ENCODE assay signal across 9 mouse cellular contexts in the genomic region with DNA sequence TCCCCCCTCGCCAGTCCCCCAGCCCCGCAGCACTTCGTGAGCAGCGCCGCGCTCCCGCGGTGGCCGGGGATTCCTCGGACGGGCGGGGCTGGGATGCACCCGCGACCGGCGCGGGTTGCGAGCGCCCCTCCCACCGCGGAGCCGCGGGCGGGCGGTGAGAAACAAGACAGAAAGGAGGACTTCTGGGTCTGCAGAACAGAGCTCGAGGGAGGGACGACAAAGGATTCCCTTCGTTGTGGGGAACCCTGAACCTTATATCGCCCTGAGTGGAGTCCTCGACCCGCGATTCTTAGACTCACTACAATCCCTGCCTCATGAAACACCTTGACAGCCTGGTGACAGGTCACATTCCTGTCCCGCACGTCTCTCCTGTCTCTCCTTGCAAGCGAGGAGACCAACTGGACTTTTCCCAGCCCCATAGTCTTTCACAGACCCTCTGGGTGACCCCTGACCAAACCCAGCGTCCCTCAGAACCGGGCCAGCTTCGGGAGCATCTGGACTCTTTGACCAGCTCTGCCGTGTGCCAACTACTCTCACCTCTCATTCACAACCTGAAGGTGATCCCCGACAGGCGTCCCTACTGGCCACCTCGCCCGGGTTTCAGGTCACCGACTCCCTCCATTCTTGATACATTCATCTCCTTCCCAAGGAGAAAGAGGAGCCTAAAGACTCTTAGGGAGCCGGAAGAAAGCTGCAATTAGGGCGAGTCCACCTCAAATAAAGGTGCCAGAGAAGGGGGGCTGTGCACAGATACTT. TPM values are rescaled to one million over a fixed set of nuclear protein-coding genes. Genes with fewer than 3 reads are reported as not detected.
DNase-seq lines count a peak whose midpoint lies in the region; ATAC-seq lines count a peak whose summit lies in the region.
"Had no signal": no experiment of that assay in that cellular context is flagged by ENCODE, and none has a peak within 500 bp of the region (broad histone marks: within the 10 kb centered on the region; RNA-seq: fewer than 3 reads in every experiment).

No protein-coding gene starts in this region.

- DNase-seq in cerebellum, adult 11-12 months = peak; percentile 51
- DNase-seq in cerebellum, postnatal 4 days (ENCODE audit: low spot score in 2 of 2) = no peak
- peak; percentile 54 for DNase-seq in thymus, postnatal 4 days
- DNase-seq in thymus, postnatal 14 days = no peak
- DNase-seq in midbrain, embryonic 11.5 days (ENCODE audit: low spot score, missing footprints) = peak; percentile 96
- no peak for DNase-seq in adipocyte (ENCODE audit: low spot score)
- no peak for DNase-seq in thymus, postnatal 10 days (ENCODE audit: low spot score in 2 of 2)

- H3K27me3 ChIP-seq in hindbrain, embryonic 13.5 days = 0 out of 2 replicates have a peak, but pooled peaks cover 7% of the 10 kb centered on the region
- H3K27me3 ChIP-seq in midbrain, embryonic 11.5 days (ENCODE audit: control insufficient read depth, insufficient read depth, low read length) = peaks cover 12% of the 10 kb centered on the region; the same call in 1 of the 2 replicates
- H3K27me3 ChIP-seq: Patski had no signal

- H3K4me2 ChIP-seq in hindbrain, embryonic 13.5 days = peak overlapping the region; percentile 96
- H3K4me2 ChIP-seq in midbrain, embryonic 11.5 days = peak overlapping the region; percentile 98

- under 1% methylated on average over 46 of the region's 46 CpGs for WGBS in hindbrain, embryonic 13.5 days
- under 1% methylated on average over 46 of the region's 46 CpGs for WGBS in midbrain, embryonic 11.5 days

- no peaks in the 10 kb centered on the region for H3K9me3 ChIP-seq in hindbrain, embryonic 13.5 days
- H3K9me3 ChIP-seq in midbrain, embryonic 11.5 days (ENCODE audit: control insufficient read depth, low read length) = no peaks in the 10 kb centered on the region

- H3K4me3 ChIP-seq in hindbrain, embryonic 13.5 days = peak overlapping the region; percentile 58
- peak overlapping the region; percentile 62 for H3K4me3 ChIP-seq in midbrain, embryonic 11.5 days (ENCODE audit: low read depth, low read length)

- H3K4me1 ChIP-seq in hindbrain, embryonic 13.5 days (replicated peaks) = peaks cover 69% of the 10 kb centered on the region
- peaks cover 47% of the 10 kb centered on the region for H3K4me1 ChIP-seq in midbrain, embryonic 11.5 days (ENCODE audit: control insufficient read depth, insufficient read depth, low read length)

- no peak for ATAC-seq in hindbrain, embryonic 13.5 days (ENCODE audit: low FRiP score)
- no peak for ATAC-seq in midbrain, embryonic 11.5 days (ENCODE audit: low FRiP score)
- ATAC-seq: Patski had no signal

- H3K27ac ChIP-seq in hindbrain, embryonic 13.5 days = peak overlapping the region; percentile 99
- peak overlapping the region; percentile 97 for H3K27ac ChIP-seq in midbrain, embryonic 11.5 days (ENCODE audit: low read depth, low read length)

- H3K9ac ChIP-seq in hindbrain, embryonic 13.5 days = peak overlapping the region; percentile 88
- H3K9ac ChIP-seq in midbrain, embryonic 11.5 days (ENCODE audit: low read length) = peak overlapping the region; percentile 90

- H3K36me3 ChIP-seq in hindbrain, embryonic 13.5 days = peaks cover 10% of the 10 kb centered on the region; the same call in 1 of the 2 replicates
- H3K36me3 ChIP-seq in midbrain, embryonic 11.5 days (ENCODE audit: control insufficient read depth, insufficient read depth, low read length) = peaks cover 4% of the 10 kb centered on the region; the same call in 1 of the 2 replicates

RNA-seq across cellular contexts. Expression of a gene that starts 1.1 kb away (rescaled TPM):
- 13.3 and 17.7 TPM in 2 replicates for polyA plus RNA-seq in hindbrain, embryonic 13.5 days (2015; fragmentation: Nextera tagmentation; extraction: Ambion mirVana)
- polyA plus RNA-seq in midbrain, embryonic 11.5 days (2014; fragmentation: Nextera tagmentation; extraction: Ambion mirVana) = 10.9 and 12.4 TPM in 2 replicates

RNA-seq across cellular contexts. Expression of a gene that starts 9.6 kb away (rescaled TPM):
- polyA plus RNA-seq in hindbrain, embryonic 13.5 days (2015; fragmentation: Nextera tagmentation; extraction: Ambion mirVana) = 157 and 162 TPM in 2 replicates
- polyA plus RNA-seq in midbrain, embryonic 11.5 days (2014; fragmentation: Nextera tagmentation; extraction: Ambion mirVana) = 161 and 166 TPM in 2 replicates

RNA-seq across cellular contexts. Expression of a gene that starts 24.6 kb away (rescaled TPM):
- 7.6 and 8.1 TPM in 2 replicates for polyA plus RNA-seq in hindbrain, embryonic 13.5 days (2015; fragmentation: Nextera tagmentation; extraction: Ambion mirVana)
- 7.1 and 8.0 TPM in 2 replicates for polyA plus RNA-seq in midbrain, embryonic 11.5 days (2014; fragmentation: Nextera tagmentation; extraction: Ambion mirVana)

RNA-seq across cellular contexts. Expression of a gene that starts 28.4 kb away (rescaled TPM):
- polyA plus RNA-seq in hindbrain, embryonic 13.5 days (2015; fragmentation: Nextera tagmentation; extraction: Ambion mirVana) = 0.61 and 0.95 TPM in 2 replicates
- polyA plus RNA-seq in midbrain, embryonic 11.5 days (2014; fragmentation: Nextera tagmentation; extraction: Ambion mirVana) = 0.61 and 0.77 TPM in 2 replicates

RNA-seq across cellular contexts. Expression of a gene that starts 33.1 kb away (rescaled TPM):
- 2,665 and 2,711 TPM in 2 replicates for polyA plus RNA-seq in hindbrain, embryonic 13.5 days (2015; fragmentation: Nextera tagmentation; extraction: Ambion mirVana)
- polyA plus RNA-seq in midbrain, embryonic 11.5 days (2014; fragmentation: Nextera tagmentation; extraction: Ambion mirVana) = 2,833 and 3,086 TPM in 2 replicates

Comparison
In these comparisons a context has a peak if more than half of its experiments do, and no peak if none do; other contexts are left out.
1. DNase-seq: peak in cerebellum, adult 11-12 months (single experiment), thymus, postnatal 4 days (single experiment) and midbrain, embryonic 11.5 days (single experiment); none in cerebellum, postnatal 4 days (0 of 2), thymus, postnatal 14 days (single experiment), adipocyte (single experiment) and thymus, postnatal 10 days (0 of 2).